Comparison of ENCODE assay signal across 8 mouse cellular contexts in genomic region chr14:122181078-122181814, GRCm38 (mm10). TPM values are rescaled to one million over a fixed set of nuclear protein-coding genes. Genes with fewer than 3 reads are reported as not detected.
DNase-seq lines count a peak whose midpoint lies in the region; ATAC-seq and TF ChIP-seq lines count a peak whose summit lies in the region.

Clybl (plus strand) TSS chr14:122181704.

- peak; percentile 40 for TF ChIP-seq POLR2A in ES-Bruce4 (IDR thresholded peaks at IDR 0.05; ENCODE audit: insufficient read depth, low read length)

- ATAC-seq in cerebellum, adult (ENCODE audit: insufficient number of reproducible peaks, low FRiP score, low TSS enrichment): peak; percentile 95
- ATAC-seq in forebrain, embryonic 13.5 days: peak; percentile 99
- ATAC-seq in neural tube, embryonic 15.5 days (ENCODE audit: low FRiP score): peak; percentile 97

- peak within 1 kb of the TSS; percentile 77 for H3K4me3 ChIP-seq in ES-Bruce4 (ENCODE audit: low read depth, low read length)
- peak within 1 kb of the TSS; percentile 64 for H3K4me3 ChIP-seq in forebrain, embryonic 13.5 days
- peak within 1 kb of the TSS; percentile 76 for H3K4me3 ChIP-seq in neural tube, embryonic 15.5 days (replicated peaks)

- no peak for TF ChIP-seq CTCF in ES-Bruce4 (IDR thresholded peaks at IDR 0.05; ENCODE audit: low read depth, low read length)

- H3K36me3 ChIP-seq in ES-Bruce4 (ENCODE audit: control insufficient read depth, insufficient read depth, low read length, poor library complexity, severe bottlenecking): no peaks in the 10 kb centered on the region
- H3K36me3 ChIP-seq in forebrain, embryonic 13.5 days (ENCODE audit: poor library complexity, severe bottlenecking): no peaks in the 10 kb centered on the region
- no peaks in the 10 kb centered on the region for H3K36me3 ChIP-seq in neural tube, embryonic 15.5 days

- H3K9me3 ChIP-seq in ES-Bruce4 (replicated peaks; ENCODE audit: control insufficient read depth, insufficient read depth, low read length, poor library complexity, severe bottlenecking): no peaks in the 10 kb centered on the region
- H3K9me3 ChIP-seq in forebrain, embryonic 13.5 days (replicated peaks): no peaks in the 10 kb centered on the region
- H3K9me3 ChIP-seq in neural tube, embryonic 15.5 days (replicated peaks): no peaks in the 10 kb centered on the region

- H3K4me1 ChIP-seq in ES-Bruce4 (ENCODE audit: control insufficient read depth, insufficient read depth, low read length): peaks cover 3% of the 10 kb centered on the region
- peaks cover 9% of the 10 kb centered on the region; the same call in 1 of the 2 replicates for H3K4me1 ChIP-seq in forebrain, embryonic 13.5 days
- peaks cover 12% of the 10 kb centered on the region; the same call in 1 of the 2 replicates for H3K4me1 ChIP-seq in neural tube, embryonic 15.5 days

- peak within 1 kb of the TSS; percentile 19; the same call in 1 of the 2 replicates for H3K27ac ChIP-seq in ES-Bruce4 (ENCODE audit: insufficient read depth, low read length)
- H3K27ac ChIP-seq in forebrain, embryonic 13.5 days: no peak within 1 kb of the TSS
- peak within 1 kb of the TSS; percentile 58; the same call in 1 of the 2 replicates for H3K27ac ChIP-seq in neural tube, embryonic 15.5 days (replicated peaks)

- 3% methylated on average over 41 of the region's 45 CpGs for WGBS in forebrain, embryonic 13.5 days
- 3% methylated on average over 43 of the region's 45 CpGs for WGBS in neural tube, embryonic 15.5 days

- TF ChIP-seq EP300 in ES-Bruce4 (IDR thresholded peaks at IDR 0.05; ENCODE audit: insufficient read depth, low read depth, low read length): 0 out of 2 replicates have a peak, but pooled peaks have one; percentile 33

- H3K4me2 ChIP-seq in forebrain, embryonic 13.5 days: peak within 1 kb of the TSS; percentile 66
- H3K4me2 ChIP-seq in neural tube, embryonic 15.5 days: peak within 1 kb of the TSS; percentile 89

- intact Hi-C loops in heart, postnatal 10 days (cut with DNase I): loop anchor here (2.0 kb wide), 1 partner anchor 76 kb away; no protein-coding TSS in a partner anchor

- H3K9ac ChIP-seq in ES-Bruce4 (ENCODE audit: low read depth, poor library complexity, severe bottlenecking): peak within 1 kb of the TSS; percentile 54
- peak within 1 kb of the TSS; percentile 56 for H3K9ac ChIP-seq in forebrain, embryonic 13.5 days
- peak within 1 kb of the TSS; percentile 67 for H3K9ac ChIP-seq in neural tube, embryonic 15.5 days (replicated peaks)

- H3K27me3 ChIP-seq in ES-Bruce4 (ENCODE audit: control insufficient read depth, insufficient read depth, low read length, poor library complexity, severe bottlenecking): no peaks in the 10 kb centered on the region
- peaks cover 2% of the 10 kb centered on the region; the same call in 1 of the 2 replicates for H3K27me3 ChIP-seq in forebrain, embryonic 13.5 days
- H3K27me3 ChIP-seq in neural tube, embryonic 15.5 days (replicated peaks): no peaks in the 10 kb centered on the region; the same call in 1 of the 2 replicates

- peak; percentile 97 to 98 for DNase-seq in heart, postnatal 10 days
- DNase-seq in layer of hippocampus, adult 11-12 months (ENCODE audit: low spot score): peak; percentile 92
- peak; percentile 96 to 98 for DNase-seq in lung, adult 18-20 months
- peak; percentile 89 for DNase-seq in testis, postnatal 14 days (ENCODE audit: low spot score)

RNA-seq across cellular contexts. Expression of gene Clybl, which starts in this region (rescaled TPM):
- polyA plus RNA-seq in ES-Bruce4 (2011; ENCODE audit: insufficient read depth, insufficient read length, low read depth, missing spikeins): 36.7 and 37.5 TPM in 2 replicates
- polyA plus RNA-seq in forebrain, embryonic 13.5 days (2015; fragmentation: Nextera tagmentation; extraction: Ambion mirVana): 21.0 and 22.9 TPM in 2 replicates
- total RNA-seq in heart, postnatal 10 days (2021): 100 to 1,000 TPM; 103 TPM
- 13.3 and 13.5 TPM in 2 replicates for polyA plus RNA-seq in neural tube, embryonic 15.5 days (2015; fragmentation: Nextera tagmentation; extraction: Ambion mirVana)
